Mouse (Mus musculus) right cerebral cortex, postnatal 36 days (tissue): ENCODE data around the gene Cep57.
"Not testable (repeated sequence)": the region's sequence is repeated elsewhere in the genome, so short reads cannot be mapped to it uniquely, and the experiment has no call there.

Source experiments
- DNase-seq, 2 experiments: peaks; one replicate each; pipeline ENCODE4 v3.0.0; 2022; ENCODE audit warnings: low spot score in 2 of 2, mixed read lengths in 1 of 2

Cep57 gene

GRCm38 (mm10) chr9:13794302-13794701, 32.6 kb downstream of the Cep57 start:
- no peak for DNase-seq

- DNase-seq, result not testable (repeated sequence)
These were observed 36.0 kb downstream of the Cep57 start for GRCm38 (mm10) chr9:13790864-13791263.

DNA sequence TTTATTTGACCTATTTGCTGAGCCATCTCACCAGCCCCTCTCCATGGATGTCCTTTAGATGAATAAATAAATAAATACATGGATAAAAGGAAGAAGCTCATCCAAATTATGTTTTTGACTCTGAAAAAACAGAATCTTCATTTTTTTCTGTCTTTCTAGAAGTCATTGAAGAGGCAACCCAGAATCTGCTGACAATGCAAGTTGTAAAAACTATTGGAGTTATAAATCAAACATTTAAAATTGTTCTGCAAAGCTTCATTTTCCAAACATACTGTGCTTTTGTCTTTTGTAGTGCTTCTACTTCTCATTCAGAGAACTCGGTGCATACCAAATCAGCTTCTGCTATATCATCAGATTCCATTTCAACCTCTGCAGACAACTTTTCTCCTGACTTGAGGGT, 44.9 kb downstream of the Cep57 start:
- DNase-seq, result no peak

GRCm38 (mm10) chr9:13774732-13775131, 52.2 kb downstream of the Cep57 start:
- DNase-seq, result no peak

- peak in 1 of 2 experiments; percentile 8 for DNase-seq
These were observed 60.3 kb downstream of the Cep57 start for GRCm38 (mm10) chr9:13766570-13766969.

DNA sequence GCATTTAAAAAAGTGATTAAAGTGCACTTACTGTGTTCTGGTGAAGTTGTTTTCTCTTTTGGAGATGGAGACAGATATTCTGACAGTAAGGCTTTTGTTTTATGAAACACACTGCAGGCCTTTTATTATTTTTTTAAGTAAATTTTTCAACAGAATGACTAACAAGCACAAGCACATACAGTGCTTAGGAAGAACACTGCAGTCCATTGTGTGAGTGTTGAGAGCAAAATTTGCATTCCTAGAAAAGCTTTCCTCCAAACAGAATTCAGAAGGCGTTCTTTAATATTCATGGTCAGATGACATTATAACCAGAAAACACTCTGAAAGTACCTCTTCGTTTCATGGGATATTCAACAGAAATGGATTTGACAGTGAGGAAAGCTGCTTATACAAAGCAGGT, 61.3 kb downstream of the Cep57 start:
- no peak for DNase-seq

DNA sequence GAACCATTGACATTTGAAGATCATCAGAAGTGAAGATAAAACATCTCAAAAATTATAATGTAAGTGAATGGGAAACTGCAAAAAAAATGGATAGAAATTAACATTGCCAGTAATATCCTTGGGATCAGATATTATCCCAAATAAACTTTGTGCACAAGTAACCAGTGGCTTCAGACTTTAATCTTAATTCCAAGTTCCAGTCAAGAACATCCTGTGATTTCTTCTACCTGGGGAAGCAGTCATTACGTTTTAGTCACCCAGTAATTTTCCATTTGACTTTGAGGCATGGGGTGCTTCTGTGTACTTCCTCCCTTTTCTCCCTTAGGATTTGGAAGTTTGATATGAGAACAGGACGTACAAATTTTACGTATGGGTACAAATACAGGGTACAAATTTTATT, 66.5 kb downstream of the Cep57 start:
- DNase-seq, result no peak
